Mouse (Mus musculus): ENCODE data around the gene Rpgrip1. TPM values are rescaled to one million over a fixed set of nuclear protein-coding genes. Genes with fewer than 3 reads are reported as not detected.

The Rpgrip1 gene
- total RNA-seq, 2 experiments from 2014 or later = 0.35 to 1.3 TPM

DNA sequence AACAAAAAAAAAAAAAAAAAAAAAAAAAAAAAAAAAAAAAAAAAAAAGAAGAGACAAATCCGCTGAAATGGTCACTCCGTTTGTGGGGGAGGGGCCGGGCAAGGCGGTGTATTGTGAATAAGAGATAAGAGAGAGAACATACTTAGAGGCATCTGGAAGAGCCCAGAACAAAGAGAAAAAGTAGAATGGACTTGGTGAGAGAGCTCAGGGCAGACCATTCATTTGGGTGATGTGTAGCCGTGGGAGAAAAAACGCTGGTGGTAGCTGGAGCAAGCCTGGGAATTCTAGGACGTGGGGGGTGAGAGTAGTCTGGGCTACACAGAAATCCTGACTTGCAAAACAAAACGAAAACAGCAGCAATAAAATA is 7.9 kb downstream of the Rpgrip1 start:
- no peak for DNase-seq (ENCODE audit: low spot score in 2 of 2)

DNA sequence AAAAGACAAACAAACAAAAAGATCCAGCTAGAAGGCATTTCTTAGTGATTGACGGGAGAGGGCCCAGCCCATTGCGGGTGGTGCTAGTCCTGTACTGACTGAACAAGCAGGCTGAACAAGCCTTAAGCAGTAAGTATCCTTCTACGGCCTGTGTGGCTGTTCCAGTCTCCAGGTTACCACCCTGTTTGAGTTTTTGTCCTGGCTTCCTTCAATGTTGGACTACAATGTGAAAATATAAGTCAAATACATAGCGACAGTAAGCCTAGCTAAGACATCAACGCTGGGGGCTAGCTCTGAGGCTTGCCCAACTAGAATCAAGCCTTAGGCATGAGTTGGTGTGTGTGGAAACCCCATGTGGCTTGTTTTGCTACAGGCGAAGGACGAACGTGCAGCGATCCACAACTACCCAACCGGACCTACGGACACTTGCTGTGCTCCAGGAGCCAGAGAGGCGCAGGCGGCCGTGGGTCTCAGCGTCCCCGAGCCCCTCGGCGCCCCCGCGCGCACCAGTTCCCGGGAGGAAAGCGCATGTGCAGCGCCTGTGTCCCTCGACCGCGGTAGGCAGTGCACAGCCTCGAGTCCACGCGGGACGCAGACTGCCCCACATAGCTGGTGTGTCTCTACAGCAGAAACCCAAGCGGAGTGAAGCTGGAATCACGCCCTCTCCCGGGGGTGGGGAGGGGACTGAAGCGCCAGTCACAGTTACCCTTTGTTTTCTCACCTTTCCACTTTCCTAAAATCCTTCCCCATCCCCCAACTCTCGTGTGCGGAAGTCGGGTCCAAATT is 8.5 kb downstream of the Rpgrip1 start:
- DNase-seq (ENCODE audit: low spot score in 2 of 2) = peak; percentile 37 to 52

DNA sequence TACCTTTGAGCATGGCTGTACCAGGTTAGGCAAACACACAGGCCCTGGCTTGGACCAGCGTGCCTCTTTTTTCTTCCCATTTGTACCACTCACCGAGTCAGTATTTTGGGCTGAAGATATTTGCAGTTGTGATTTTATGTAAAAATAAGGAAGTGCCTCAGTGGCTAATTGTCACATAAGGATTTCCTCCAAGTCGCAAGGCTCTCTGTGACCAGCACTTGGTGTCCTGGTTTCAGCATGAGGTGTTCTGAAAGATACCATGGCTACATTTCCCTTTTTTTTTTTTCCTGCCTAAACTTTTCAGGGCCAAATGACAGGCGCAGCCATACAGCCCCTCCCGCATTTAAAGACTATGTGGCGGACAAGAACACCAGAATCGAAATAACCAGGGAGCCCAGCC is 9.7 kb downstream of the Rpgrip1 start:
- DNase-seq (ENCODE audit: low spot score in 2 of 2) = no peak

DNA sequence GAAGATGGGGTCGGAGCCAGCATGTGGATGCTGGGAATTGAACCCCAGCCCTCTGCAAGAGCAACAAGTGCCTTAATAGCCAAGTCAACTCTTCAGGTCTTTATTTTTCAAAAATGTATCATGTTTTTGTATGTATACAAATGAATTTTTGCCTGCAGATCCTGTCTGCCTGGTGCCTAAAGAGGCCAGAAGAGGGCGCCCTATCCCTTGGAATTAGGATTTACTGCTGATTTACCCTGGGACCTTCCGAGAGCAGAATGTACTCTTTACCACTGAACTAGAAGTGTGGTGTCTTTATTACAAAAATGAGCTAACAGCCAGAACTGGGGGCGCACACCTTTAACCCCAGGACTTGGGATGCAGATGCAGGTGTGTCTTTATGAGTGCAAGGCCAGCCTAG is 13.4 kb downstream of the Rpgrip1 start:
- DNase-seq (ENCODE audit: low spot score in 2 of 2) = peak; percentile 70 to 71

DNA sequence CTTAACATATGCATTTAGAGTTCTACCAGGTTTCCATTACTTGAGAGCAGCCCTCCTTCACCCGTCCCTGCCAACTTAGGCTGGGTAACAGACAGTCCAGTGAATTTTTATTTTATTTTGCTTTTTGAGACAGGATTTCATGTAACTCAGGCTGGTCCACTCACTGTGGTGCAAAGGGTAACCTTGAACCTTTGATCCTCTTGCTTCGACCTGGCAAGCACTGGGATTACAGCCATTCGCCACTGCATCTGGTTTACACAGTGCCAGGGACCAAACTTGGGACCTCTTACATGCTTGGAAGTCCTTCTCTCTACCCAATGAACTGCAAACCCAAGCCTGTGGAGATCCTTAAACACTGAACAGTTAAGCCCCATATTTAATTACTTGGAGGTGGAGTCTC is 14.1 kb downstream of the Rpgrip1 start:
- DNase-seq (ENCODE audit: low spot score in 2 of 2) = no peak

DNA sequence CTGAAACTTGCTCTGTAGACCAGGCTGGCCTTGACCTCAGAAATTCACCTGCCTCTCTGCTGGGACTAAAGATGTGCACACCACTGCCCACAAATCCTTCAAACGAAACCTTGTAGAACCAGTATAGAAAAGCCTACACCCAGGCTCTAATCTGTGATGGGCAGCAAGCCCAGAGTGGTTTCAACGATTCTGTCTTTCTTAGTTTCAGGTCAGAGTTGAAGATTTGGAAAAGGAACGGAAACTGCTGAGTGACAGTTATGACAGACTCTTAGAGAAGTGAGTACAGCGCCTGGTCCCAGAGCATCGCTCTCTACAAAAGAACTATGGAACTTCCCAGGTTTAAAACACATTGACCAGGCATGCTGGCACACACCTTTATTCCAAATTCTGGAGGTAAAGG is 23.1 kb downstream of the Rpgrip1 start:
- no peak for DNase-seq (ENCODE audit: low spot score in 2 of 2)

DNA sequence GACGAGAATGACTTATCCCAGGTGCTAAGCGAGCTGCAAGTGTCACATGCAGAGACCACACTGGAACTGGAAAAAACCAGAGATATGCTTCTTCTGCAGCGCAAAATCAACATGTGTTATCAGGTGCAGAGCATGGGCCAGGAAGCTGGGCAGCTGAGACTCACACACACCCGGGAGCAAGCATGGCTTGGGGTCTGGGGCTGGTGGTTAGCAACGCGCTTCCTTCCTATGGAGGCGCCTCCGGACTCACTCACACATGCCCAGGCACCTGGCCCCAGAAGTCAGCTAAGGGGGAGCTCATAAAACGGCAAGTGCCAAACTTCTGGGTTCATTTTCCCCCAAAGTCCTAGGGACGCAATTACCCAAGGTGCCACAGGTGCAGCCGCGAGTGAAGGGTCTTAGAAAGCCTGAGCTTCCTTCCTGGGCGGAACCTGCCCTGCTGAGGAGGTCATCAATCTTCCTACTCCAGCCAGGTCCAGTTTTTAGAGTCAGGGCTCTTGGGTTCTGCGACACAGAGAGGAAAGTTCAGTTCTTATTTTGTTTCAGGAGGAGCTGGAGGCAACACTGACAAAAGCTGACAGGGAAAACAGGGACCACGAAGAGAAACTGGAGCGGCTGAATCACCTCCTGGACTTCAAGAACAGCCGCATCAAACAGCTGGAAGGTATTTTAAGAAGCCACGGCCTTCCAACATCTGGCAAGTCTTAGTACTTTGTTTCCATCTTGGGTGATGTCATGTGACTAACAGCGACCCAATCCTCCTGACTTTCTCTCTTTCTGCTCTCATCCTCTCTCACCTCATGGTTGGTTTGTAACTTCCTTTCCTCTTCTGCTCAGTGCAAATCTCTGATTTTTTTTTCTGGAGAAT is 30.3 kb downstream of the Rpgrip1 start:
- no peak for DNase-seq (ENCODE audit: low spot score in 2 of 2)

DNA sequence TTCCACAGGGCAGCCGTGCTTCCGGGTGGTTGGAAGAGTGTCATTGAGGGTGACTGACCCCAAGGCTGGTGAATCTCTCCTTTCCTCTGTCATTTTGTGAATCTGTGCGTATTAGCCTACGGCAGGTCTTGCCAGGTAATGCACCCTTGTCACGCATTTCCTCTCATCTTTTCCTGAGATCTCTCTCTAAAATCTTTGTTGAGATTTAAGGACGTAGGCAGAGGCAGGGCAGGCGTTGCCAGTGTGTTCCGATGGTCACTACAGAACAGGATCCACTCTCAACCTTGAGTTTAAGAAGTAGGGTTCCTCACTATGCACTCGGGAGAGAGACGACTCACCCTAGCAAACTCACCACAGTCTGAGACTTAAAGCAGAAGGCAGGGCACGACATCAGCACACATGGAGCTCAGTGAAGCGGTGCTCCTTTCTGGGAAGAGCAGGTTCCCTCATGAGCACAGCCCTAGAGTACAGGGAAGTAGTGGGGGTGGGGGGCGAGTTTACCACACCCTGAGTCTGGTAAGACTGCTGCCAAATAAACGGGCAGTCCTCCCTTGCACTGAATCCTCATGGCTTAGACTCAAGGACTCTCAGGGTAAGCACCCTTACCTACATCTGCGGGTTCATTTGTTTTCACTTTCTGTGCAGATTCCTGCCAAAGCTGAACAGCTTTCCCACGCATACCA is 31.1 kb downstream of the Rpgrip1 start:
- no peak for DNase-seq (ENCODE audit: low spot score in 2 of 2)

DNA sequence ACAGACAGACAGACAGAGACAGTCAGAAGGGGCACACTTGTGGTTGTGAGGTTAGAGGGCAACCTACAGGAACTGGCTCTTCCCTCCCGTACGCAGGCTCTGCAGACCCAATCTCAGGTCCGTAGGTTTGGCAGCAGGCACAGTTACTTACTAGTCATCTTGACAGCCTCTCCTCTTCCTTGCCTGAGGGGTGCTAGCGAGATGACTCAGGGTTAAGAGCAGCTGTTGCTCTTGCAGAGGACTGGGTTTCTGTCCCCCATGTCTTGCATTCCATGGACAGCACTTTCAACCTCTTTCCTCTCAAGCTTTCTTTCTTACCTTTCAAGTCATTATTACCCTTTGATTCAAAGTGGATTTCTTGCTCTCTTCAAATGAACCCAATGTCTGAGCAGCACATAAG is 33.7 kb downstream of the Rpgrip1 start:
- no peak for DNase-seq (ENCODE audit: low spot score in 2 of 2)

DNA sequence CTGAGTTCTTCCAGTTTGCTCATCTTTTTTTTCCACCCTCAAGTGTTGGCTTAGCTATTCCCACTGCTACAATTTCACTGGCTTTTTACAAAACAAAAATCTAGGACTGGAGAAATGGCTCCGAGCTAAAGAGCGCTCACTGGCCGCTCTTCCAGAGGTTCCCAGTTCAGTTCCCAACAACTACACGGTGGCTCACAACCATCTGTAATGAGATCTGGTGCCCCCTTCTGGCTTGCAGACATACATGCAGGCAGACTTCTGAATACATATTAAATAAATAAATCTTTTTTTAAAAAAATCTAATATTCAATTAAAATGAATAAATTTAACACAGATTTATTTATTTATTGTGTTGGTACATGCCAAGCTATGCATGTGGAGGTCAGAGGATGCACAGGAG is 36.0 kb downstream of the Rpgrip1 start:
- DNase-seq (ENCODE audit: low spot score in 2 of 2) = no peak

DNA sequence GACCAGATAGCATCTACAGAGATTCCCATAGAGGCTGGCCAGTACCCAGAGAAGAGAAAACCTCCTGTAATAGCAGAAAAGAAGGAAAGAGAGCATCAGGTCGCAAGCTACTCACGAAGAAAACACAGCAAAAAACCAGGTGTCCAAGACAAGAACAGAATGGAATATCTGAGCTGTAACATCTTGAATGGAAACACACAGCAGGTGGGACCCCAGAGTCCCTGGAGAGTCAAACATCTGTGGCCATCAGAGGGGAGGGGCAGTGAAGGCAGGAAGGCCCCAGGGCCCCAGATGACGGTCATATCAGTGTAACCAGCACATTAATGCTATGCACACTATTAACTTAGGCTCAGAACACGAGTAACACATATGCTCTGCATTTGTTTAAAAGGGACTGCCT is 39.4 kb downstream of the Rpgrip1 start:
- DNase-seq (ENCODE audit: low spot score in 2 of 2) = no peak

DNA sequence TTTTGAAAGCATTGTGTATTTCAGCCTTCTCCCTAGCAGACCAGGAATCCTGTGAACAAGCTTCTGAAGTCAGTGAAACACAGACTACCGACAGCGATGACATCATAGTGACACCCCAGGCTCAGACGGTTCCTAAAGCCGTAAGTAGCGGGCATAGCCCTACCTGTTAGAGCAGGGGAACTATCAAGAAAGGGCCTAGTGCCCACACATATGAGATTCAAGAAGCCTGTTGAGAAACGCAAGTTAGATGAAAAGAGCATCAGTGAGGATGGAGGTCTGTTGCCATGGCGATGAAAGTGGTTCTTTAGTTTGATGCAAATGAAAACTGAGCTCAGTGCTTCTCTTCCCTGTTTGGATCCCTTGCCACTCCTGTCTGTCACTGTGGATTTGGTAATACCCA is 41.7 kb downstream of the Rpgrip1 start:
- DNase-seq (ENCODE audit: low spot score in 2 of 2) = no peak

DNA sequence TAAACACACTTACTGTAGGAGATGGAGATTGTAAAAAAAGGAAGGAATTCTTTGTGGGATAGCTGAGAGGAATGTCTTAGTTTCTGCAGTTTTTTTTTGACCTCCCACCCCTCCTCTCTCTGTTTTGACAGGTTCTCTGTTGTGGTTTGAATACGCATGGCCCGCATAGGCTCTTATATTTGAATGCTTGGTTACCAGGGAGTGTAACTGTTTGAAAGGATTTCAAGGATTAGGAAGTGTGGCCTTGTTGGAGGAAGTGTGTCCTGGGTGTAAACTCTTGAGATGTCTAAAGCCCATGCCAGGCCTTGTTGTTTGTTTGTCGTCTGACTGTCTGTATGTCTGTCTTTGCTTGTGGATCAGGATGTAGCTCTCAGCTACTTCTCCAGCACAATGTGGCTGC is 42.1 kb downstream of the Rpgrip1 start:
- no peak for DNase-seq (ENCODE audit: low spot score in 2 of 2)

DNA sequence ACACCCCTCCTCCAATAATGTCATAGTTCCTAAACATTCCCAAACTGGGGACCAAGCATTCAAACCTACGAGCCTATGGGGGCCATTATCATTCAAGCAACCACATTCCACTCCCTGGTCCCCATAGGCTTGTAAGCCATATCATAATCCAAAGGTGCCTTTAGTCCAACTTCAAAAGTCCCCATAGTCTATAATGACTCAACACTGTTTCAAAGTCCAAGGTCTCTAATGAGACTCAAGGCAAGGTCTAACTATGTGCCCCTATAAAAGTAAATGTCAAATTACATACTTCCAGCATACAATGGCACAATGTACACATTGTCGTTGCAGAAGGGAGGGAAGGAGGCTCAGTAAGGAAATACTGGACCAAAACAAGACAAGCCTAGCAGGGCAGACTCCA is 44.5 kb downstream of the Rpgrip1 start:
- DNase-seq (ENCODE audit: low spot score in 2 of 2) = no peak

DNA sequence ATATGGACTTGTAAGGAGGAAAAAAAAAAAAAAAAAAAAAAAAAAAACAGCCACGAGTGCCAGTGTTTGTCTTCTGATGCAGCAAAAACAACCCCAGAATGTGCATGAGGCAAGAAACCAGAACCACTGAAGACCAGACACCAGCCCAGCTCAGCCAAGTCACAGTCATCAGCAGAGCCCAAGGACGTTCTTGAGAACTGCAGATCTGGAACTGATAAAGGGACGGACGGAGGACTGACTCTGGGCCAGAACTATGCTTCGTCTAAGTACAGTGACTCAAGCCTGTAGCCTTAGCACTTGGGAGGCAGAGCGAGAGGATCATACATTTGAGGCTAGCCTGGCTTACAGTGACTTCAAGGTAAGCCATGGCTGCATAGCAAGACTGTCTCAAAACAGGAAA is 50.4 kb downstream of the Rpgrip1 start:
- peak in 1 of 2 experiments; percentile 19 for DNase-seq (ENCODE audit: low spot score in 2 of 2)

DNA sequence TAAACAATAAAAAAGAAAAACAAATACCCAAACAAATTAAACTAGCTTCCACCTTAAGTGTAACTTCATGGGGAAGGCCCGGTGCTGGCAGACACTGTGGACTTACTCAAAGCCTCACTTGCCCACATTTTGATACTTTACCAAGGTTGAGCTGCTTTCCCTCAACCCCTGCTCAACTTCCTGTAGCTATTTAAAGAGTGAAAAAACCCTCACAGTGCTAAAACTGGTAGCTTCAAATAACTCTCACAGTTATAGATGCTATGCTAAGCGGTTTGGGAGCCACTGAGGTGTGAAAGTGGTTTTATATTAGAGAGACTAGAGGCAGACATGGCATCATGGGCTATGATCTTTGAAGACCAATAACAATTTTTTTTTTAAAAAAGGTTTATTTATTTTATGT is 56.1 kb downstream of the Rpgrip1 start:
- DNase-seq (ENCODE audit: low spot score in 2 of 2) = no peak

DNA sequence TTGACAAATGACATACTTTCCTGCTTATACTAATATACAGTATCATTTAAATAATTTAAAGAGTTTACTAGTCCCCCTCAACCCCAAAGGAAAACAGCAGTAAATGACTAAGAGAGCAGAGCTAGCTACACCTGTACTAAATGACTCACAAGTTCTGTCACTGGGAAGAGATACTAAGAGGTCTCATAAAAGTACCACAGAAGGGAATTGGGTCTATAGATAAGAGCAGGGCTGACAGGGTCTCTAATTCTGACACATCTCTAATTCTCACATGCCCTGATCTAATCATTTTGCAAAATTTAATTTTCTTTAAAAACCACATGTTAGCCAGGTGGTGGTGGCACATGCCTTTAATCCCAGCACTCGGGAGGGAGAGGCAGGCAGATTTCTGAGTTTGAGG is 78.3 kb downstream of the Rpgrip1 start:
- no peak for DNase-seq (ENCODE audit: low spot score in 2 of 2)

DNA sequence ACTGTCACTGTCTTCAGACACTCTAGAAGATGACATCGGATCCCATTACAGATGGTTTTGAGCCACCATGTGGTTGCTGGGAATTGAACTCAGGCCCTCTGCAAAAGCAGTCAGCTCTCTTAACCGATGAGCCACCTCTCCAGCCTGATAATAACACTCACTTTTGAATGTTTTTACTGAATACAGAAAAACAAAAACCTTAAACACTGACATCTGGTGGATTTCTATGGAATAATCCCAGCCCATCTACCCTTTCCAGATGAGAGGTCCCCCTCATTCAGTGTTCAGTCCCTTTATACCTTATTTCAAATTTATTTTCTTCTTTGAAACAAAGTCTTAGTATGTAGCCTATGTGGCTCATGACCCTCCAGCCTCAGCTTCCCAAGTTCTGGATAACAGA is 79.0 kb downstream of the Rpgrip1 start:
- DNase-seq (ENCODE audit: low spot score in 2 of 2) = no peak

DNA sequence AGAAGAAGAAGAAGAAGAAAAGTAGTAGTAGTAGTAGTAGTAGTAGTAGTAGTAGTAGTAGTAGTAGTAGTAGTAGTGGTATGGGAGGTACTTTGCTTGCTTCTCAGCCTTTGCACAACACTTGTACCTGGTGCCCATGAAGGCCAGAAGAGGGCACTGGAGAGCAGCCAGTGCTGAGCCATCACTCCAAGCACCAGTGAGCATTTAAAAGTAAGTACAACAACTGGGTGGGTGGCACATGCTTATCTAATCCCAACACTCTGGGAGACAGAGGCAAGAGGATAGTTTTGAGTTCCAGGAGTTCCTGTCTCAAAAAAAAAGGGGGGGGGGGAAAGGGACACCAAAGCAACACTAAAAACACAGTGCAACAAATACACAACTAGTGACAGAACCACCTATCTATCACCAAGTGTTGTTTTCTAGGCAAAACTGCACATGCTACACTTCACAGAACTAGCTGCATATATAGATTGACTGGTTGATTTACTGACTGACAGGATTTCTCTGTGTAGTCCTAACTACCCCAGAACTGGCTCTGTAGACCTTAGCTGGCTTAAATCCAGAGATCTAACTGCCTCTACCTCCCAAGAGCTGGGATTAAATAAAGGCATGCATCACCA is 80.3 kb downstream of the Rpgrip1 start:
- peak; percentile 24 to 28 for DNase-seq (ENCODE audit: low spot score in 2 of 2)

DNA sequence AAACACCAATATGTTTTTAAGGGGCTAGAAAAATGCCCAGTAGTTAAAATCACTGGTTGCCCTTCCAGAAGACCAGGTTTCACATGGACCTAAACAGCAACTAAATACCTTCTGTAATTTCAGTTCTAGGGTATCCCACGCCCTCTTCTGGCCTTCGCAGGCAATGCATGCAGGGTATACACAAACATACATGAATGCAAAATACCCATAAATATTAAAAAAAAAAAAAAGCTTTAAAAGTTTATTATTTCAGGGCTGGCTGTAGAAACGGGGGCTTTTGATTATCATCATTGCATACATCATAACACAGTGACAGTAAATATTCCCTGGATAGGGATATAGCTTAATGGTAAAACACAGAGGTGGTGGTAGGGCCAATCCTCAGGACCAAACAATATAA is 85.2 kb downstream of the Rpgrip1 start:
- peak in 1 of 2 experiments; percentile 32 for DNase-seq (ENCODE audit: low spot score in 2 of 2)
